Mouse (Mus musculus): Measurements from ENCODE around the gene Pla2g4b.

- no peak for TF ChIP-seq CTCF (IDR thresholded peaks at IDR 0.05)
- TF ChIP-seq EP300 (IDR thresholded peaks at IDR 0.05): no peak
Observed at GRCm38 (mm10) chr2:120048173-120048572, 15.0 kb downstream of the Pla2g4b start.
